Mouse (Mus musculus) heart, embryonic 11.5 days (tissue): ENCODE data around the gene Zc3h15. TPM values are rescaled to one million over a fixed set of nuclear protein-coding genes. Genes with fewer than 3 reads are reported as not detected.
"Not testable (repeated sequence)": the region's sequence is repeated elsewhere in the genome, so short reads cannot be mapped to it uniquely, and the experiment has no call there.

Experiments used
- ATAC-seq: fragments of 200-750 bp; cut with Nextera tagmentation; replicated peaks from 2 replicates; pipeline ENCODE4 v1.8.0; 2017; ENCODE audit warnings: moderate library complexity; ENCODE audit not compliant: insufficient number of reproducible peaks, low FRiP score, low TSS enrichment
- H3K27ac ChIP-seq: fragments of 300-500 bp; sonication (generic); 2 replicates; pipeline ENCODE4 v1.5.1; 2014; ENCODE audit warnings: mild to moderate bottlenecking, low read depth, low read length
- H3K27me3 ChIP-seq: fragments of 300-500 bp; sonication (generic); 2 replicates; pipeline ENCODE4 v1.6.1; 2014; ENCODE audit warnings: mild to moderate bottlenecking, low read length, mixed read lengths; ENCODE audit not compliant: control insufficient read depth, insufficient read depth
- H3K36me3 ChIP-seq: fragments of 300-500 bp; sonication (generic); 2 replicates; pipeline ENCODE4 v1.6.1; 2014; ENCODE audit warnings: mild to moderate bottlenecking, low read length, moderate library complexity, mixed read lengths; ENCODE audit not compliant: control insufficient read depth, insufficient read depth
- H3K4me1 ChIP-seq: fragments of 300-500 bp; sonication (generic); 2 replicates; pipeline ENCODE4 v1.6.1; 2014; ENCODE audit warnings: low read length; ENCODE audit not compliant: control insufficient read depth, insufficient read depth
- H3K4me2 ChIP-seq: fragments of 300-500 bp; sonication (generic); 2 replicates; pipeline ENCODE4 v1.6.1; 2014; ENCODE audit warnings: mild to moderate bottlenecking, moderate library complexity
- H3K4me3 ChIP-seq: fragments of 300-500 bp; sonication (generic); 2 replicates; pipeline ENCODE4 v1.5.1; 2014; ENCODE audit warnings: low read depth, low read length
- H3K9ac ChIP-seq: fragments of 300-500 bp; sonication (generic); 2 replicates; pipeline ENCODE4 v1.6.1; 2014; ENCODE audit warnings: mild to moderate bottlenecking, low read depth, low read length, moderate library complexity
- H3K9me3 ChIP-seq: fragments of 300-500 bp; sonication (generic); replicated peaks from 2 replicates; pipeline ENCODE4 v1.6.1; 2016; ENCODE audit warnings: low read length; ENCODE audit not compliant: control insufficient read depth
- WGBS: fragments of 180-500 bp; shearing (Covaris S2); extraction: QIAGEN DNeasy Blood & Tissue Kit; methylation state at CpG from one replicate; pipeline ENCODE4 v1.1.7; 2014; ENCODE audit not compliant: insufficient replicate concordance; 5-methylcytosine and 5-hydroxymethylcytosine counted together
- polyA plus RNA-seq: library from polyadenylated mRNA; unstranded; fragments of >200 nt; fragmentation: Nextera tagmentation; extraction: Ambion mirVana; gene quantifications from 2 replicates; pipeline ENCODE4 v1.2.1, GENCODE M21; 2014

Zc3h15 gene
- polyA plus RNA-seq, 1 experiment from 2014 or later = 141 TPM

GRCm38 (mm10) chr2:83627932-83628331 lies 16.3 kb upstream of the Zc3h15 start:
- no peak overlapping the region for H3K4me3 ChIP-seq
- H3K4me1 ChIP-seq = no peaks in the 10 kb centered on the region
- 87% methylated on average over 6 of the region's 6 CpGs for WGBS
- no peaks in the 10 kb centered on the region for H3K9me3 ChIP-seq
- no peak for ATAC-seq
- no peaks in the 10 kb centered on the region for H3K27me3 ChIP-seq
- H3K4me2 ChIP-seq = no peak overlapping the region
- H3K36me3 ChIP-seq = no peaks in the 10 kb centered on the region
- H3K9ac ChIP-seq = no peak overlapping the region
- no peak overlapping the region for H3K27ac ChIP-seq

- no peak for ATAC-seq
- Histone ChIP-seq H3K27me3 (no peaks in the 10 kb centered on the region), H3K27ac (no peak overlapping the region), H3K36me3 (no peaks in the 10 kb centered on the region), H3K9me3 (no peaks in the 10 kb centered on the region), H3K4me1 (peaks cover 2% of the 10 kb centered on the region; the same call in 1 of the 2 replicates), H3K4me3 (no peak overlapping the region), H3K9ac (no peak overlapping the region), H3K4me2 (no peak overlapping the region)
- WGBS = 73% methylated on average over 1 of the region's 1 CpGs
Measured at GRCm38 (mm10) chr2:83641993-83642392, 2.2 kb upstream of the Zc3h15 start.

- no peak for ATAC-seq
- Histone ChIP-seq H3K4me1 (peaks cover 2% of the 10 kb centered on the region; the same call in 1 of the 2 replicates), H3K4me2 (no peak overlapping the region), H3K36me3 (no peaks in the 10 kb centered on the region), H3K9ac (no peak overlapping the region), H3K27me3 (no peaks in the 10 kb centered on the region), H3K9me3 (no peaks in the 10 kb centered on the region), H3K4me3 (no peak overlapping the region), H3K27ac (no peak overlapping the region)
- 86% methylated on average over 9 of the region's 9 CpGs for WGBS
Measured at GRCm38 (mm10) chr2:83648916-83649315, 4.7 kb downstream of the Zc3h15 start.

- H3K9ac ChIP-seq = no peak overlapping the region
- no peaks in the 10 kb centered on the region for H3K27me3 ChIP-seq
- H3K27ac ChIP-seq = no peak overlapping the region
- ATAC-seq = no peak
- no peaks in the 10 kb centered on the region for H3K4me1 ChIP-seq
- H3K4me2 ChIP-seq = no peak overlapping the region
- H3K9me3 ChIP-seq = no peaks in the 10 kb centered on the region
- 0 out of 2 replicates have a peak, but pooled peaks cover 2% of the 10 kb centered on the region for H3K36me3 ChIP-seq
- no peak overlapping the region for H3K4me3 ChIP-seq
Measured at GRCm38 (mm10) chr2:83652606-83653005, 8.4 kb downstream of the Zc3h15 start.

GRCm38 (mm10) chr2:83659279-83659678 lies 15.0 kb downstream of the Zc3h15 start:
- peaks cover 7% of the 10 kb centered on the region for H3K36me3 ChIP-seq
- WGBS = 84% methylated on average over 3 of the region's 3 CpGs

GRCm38 (mm10) chr2:83660114-83660513 lies 15.9 kb downstream of the Zc3h15 start:
- 100% methylated on average over 1 of the region's 1 CpGs for WGBS
- Histone ChIP-seq H3K9me3 (no peaks in the 10 kb centered on the region), H3K36me3 (peaks cover 7% of the 10 kb centered on the region), H3K27ac (no peak overlapping the region), H3K4me2 (no peak overlapping the region), H3K27me3 (no peaks in the 10 kb centered on the region), H3K9ac (no peak overlapping the region), H3K4me1 (no peaks in the 10 kb centered on the region), H3K4me3 (no peak overlapping the region)
- no peak for ATAC-seq

More at GRCm38 (mm10) chr2:83659279-83659678, 15.0 kb downstream of the Zc3h15 start:
- Histone ChIP-seq H3K9ac (no peak overlapping the region), H3K4me3 (no peak overlapping the region), H3K4me1 (no peaks in the 10 kb centered on the region), H3K9me3 (no peaks in the 10 kb centered on the region), H3K27ac (no peak overlapping the region), H3K27me3 (no peaks in the 10 kb centered on the region), H3K4me2 (no peak overlapping the region)
- no peak for ATAC-seq

- Histone ChIP-seq H3K27ac (no peak overlapping the region), H3K4me1 (no peaks in the 10 kb centered on the region), H3K9ac (no peak overlapping the region), H3K27me3 (no peaks in the 10 kb centered on the region), H3K36me3 (peaks cover 7% of the 10 kb centered on the region), H3K4me2 (no peak overlapping the region), H3K4me3 (no peak overlapping the region), H3K9me3 (no peaks in the 10 kb centered on the region)
- WGBS = 93% methylated on average over 6 of the region's 6 CpGs
- ATAC-seq = no peak
Measured at GRCm38 (mm10) chr2:83661351-83661750, 17.1 kb downstream of the Zc3h15 start.

GRCm38 (mm10) chr2:83665051-83665450 lies 20.8 kb downstream of the Zc3h15 start:
- H3K9ac ChIP-seq, H3K27me3 ChIP-seq, ATAC-seq, H3K36me3 ChIP-seq, H3K9me3 ChIP-seq, H3K4me2 ChIP-seq, H3K4me3 ChIP-seq, H3K4me1 ChIP-seq, H3K27ac ChIP-seq: not testable (repeated sequence)
- WGBS = 99% methylated on average over 2 of the region's 2 CpGs

- WGBS = 72% methylated on average over 2 of the region's 2 CpGs
- Histone ChIP-seq H3K4me3 (no peak overlapping the region), H3K27ac (no peak overlapping the region), H3K9ac (no peak overlapping the region), H3K4me1 (no peaks in the 10 kb centered on the region), H3K9me3 (no peaks in the 10 kb centered on the region), H3K36me3 (peaks cover 1% of the 10 kb centered on the region), H3K4me2 (no peak overlapping the region), H3K27me3 (no peaks in the 10 kb centered on the region)
- no peak for ATAC-seq
Measured at GRCm38 (mm10) chr2:83667430-83667829, 23.2 kb downstream of the Zc3h15 start.
